Mouse (Mus musculus): ENCODE measurements around the gene Pex26. TPM values are rescaled to one million over a fixed set of nuclear protein-coding genes. Genes with fewer than 3 reads are reported as not detected.

The Pex26 gene
- polyA plus RNA-seq (2012) = 0.09 and 0.23 TPM in 2 replicates

DNA sequence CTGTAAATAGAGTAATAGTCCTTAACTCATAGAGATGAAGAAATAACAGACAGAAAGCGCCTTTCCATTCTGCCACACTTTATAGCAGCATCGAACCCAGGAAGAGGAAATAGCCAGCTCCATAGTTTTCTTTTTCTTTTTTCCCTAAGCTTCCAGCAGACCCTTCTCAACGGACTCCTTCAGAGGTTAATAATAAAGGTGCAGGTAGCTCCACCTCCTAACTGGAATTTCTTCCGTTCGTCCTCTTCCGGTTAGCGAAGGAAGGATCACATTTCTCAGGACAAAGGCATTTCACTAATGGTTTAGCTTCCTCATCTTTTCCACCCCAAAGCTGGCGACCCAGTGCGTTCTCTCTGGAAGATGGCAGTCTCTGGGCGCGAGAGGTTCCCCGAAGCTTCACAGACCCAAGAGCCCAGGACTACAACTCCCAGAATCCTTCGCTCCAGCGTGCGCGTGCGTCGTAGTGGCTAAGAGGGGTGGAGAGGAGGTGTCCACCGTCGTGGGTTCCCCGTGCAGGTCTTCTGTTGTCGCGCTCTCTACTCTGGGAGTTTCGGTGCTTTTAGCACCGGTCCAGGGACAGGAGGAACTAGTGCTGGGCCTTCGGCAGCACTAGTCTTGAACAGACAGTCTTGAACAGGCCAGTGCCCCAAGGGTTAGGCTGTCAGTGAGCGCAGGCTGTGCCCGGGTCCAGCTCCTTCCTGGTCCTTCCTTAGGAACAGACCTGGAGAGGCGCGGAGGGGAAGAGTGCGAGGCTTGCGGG lies at the start of gene Pex26:
Gene Pex26 (plus strand): TSS at position 254 of the 760 bp plus-strand sequence.
- no peak for TF ChIP-seq TAL1 (IDR thresholded peaks at IDR 0.05; ENCODE audit: low read length)
- no peak for TF ChIP-seq GATA1 (IDR thresholded peaks at IDR 0.05; ENCODE audit: low read length)
- H3K36me3 ChIP-seq (ENCODE audit: control insufficient read depth) = peaks cover 11% of the 10 kb centered on the region
- H3K27me3 ChIP-seq (ENCODE audit: control insufficient read depth) = no peaks in the 10 kb centered on the region
- peaks cover 29% of the 10 kb centered on the region for H3K4me1 ChIP-seq (ENCODE audit: control insufficient read depth)
- peak within 1 kb of the TSS; percentile 87 for H3K4me3 ChIP-seq (replicated peaks)
- H3K9me3 ChIP-seq (ENCODE audit: control insufficient read depth, low read length) = no peaks in the 10 kb centered on the region

DNA sequence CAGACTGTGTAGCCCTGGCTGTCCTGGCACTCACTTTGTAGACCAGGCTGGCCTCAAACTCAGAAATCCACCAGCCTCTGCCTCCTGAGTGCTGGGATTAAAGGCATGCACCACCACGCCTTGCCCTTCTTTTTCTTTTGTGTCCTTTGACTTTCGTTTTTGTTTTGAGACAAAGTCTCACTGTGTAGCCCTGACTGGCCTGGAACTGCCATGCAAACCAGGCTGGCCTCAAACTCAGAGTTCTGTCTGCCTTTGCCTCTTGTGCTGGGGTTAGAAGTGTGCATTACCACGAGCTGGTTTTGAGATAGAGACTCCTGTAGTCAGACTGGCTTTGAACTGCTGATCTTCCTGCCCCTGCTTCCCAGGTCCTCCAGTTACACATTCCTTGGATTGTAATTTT lies 49.2 kb upstream of the Pex26 start:
- peaks cover 65% of the 10 kb centered on the region for H3K27me3 ChIP-seq (ENCODE audit: control insufficient read depth)
- TF ChIP-seq TAL1 (IDR thresholded peaks at IDR 0.05; ENCODE audit: low read length) (no peak), GATA1 (IDR thresholded peaks at IDR 0.05; ENCODE audit: low read length) (no peak)
- H3K36me3 ChIP-seq (ENCODE audit: control insufficient read depth) = no peaks in the 10 kb centered on the region
- H3K9me3 ChIP-seq (ENCODE audit: control insufficient read depth, low read length) = no peaks in the 10 kb centered on the region; the same call in 1 of the 2 replicates
- peaks cover 21% of the 10 kb centered on the region for H3K4me1 ChIP-seq (ENCODE audit: control insufficient read depth)
- no peak overlapping the region for H3K4me3 ChIP-seq (replicated peaks)

GRCm38 (mm10) chr6:121134884-121135283 lies 48.6 kb upstream of the Pex26 start:
- H3K9me3 ChIP-seq (ENCODE audit: control insufficient read depth, low read length) = no peaks in the 10 kb centered on the region; the same call in 1 of the 2 replicates
- peaks cover 58% of the 10 kb centered on the region for H3K27me3 ChIP-seq (ENCODE audit: control insufficient read depth)
- TF ChIP-seq TAL1 (IDR thresholded peaks at IDR 0.05; ENCODE audit: low read length) = no peak
- TF ChIP-seq GATA1 (IDR thresholded peaks at IDR 0.05; ENCODE audit: low read length) = no peak
- H3K4me1 ChIP-seq (ENCODE audit: control insufficient read depth) = peaks cover 15% of the 10 kb centered on the region
- no peaks in the 10 kb centered on the region for H3K36me3 ChIP-seq (ENCODE audit: control insufficient read depth)
- no peak overlapping the region for H3K4me3 ChIP-seq (replicated peaks)

DNA sequence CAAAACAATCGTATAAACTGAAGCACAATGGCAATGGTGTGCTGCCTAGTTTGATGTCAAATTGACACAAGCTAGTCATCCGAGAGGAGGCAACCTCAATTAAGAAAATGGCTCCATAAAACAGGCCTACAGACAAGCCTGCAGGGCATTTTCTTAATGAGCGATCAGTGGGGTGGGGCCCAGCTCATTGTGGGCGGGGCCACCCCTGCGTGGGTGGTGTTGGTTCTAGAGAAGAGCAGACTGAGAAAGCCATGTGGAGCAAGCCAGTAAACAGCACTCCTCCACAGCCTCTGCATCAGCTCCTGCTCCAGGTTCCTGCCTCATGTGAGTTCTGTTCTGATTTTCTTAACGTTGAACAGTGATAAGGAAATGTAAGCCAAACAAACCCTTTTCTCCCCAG lies 46.2 kb upstream of the Pex26 start:
- Histone ChIP-seq H3K4me3 (replicated peaks) (no peak overlapping the region), H3K4me1 (ENCODE audit: control insufficient read depth) (peaks cover 5% of the 10 kb centered on the region; the same call in 1 of the 2 replicates), H3K27me3 (ENCODE audit: control insufficient read depth) (peaks cover 35% of the 10 kb centered on the region), H3K9me3 (ENCODE audit: control insufficient read depth, low read length) (no peaks in the 10 kb centered on the region), H3K36me3 (ENCODE audit: control insufficient read depth) (no peaks in the 10 kb centered on the region)
- TF ChIP-seq TAL1 (IDR thresholded peaks at IDR 0.05; ENCODE audit: low read length) (no peak), GATA1 (IDR thresholded peaks at IDR 0.05; ENCODE audit: low read length) (no peak)

- H3K27me3 ChIP-seq (ENCODE audit: control insufficient read depth) = peaks cover 25% of the 10 kb centered on the region
Observed at GRCm38 (mm10) chr6:121138338-121139040, 45.0 kb upstream of the Pex26 start.

GRCm38 (mm10) chr6:121139271-121139670 lies 44.2 kb upstream of the Pex26 start:
- Histone ChIP-seq H3K9me3 (ENCODE audit: control insufficient read depth, low read length) (no peaks in the 10 kb centered on the region), H3K4me1 (ENCODE audit: control insufficient read depth) (peaks cover 5% of the 10 kb centered on the region; the same call in 1 of the 2 replicates), H3K27me3 (ENCODE audit: control insufficient read depth) (peaks cover 18% of the 10 kb centered on the region), H3K4me3 (replicated peaks) (no peak overlapping the region), H3K36me3 (ENCODE audit: control insufficient read depth) (no peaks in the 10 kb centered on the region)
- no peak for TF ChIP-seq TAL1 (IDR thresholded peaks at IDR 0.05; ENCODE audit: low read length)
- no peak for TF ChIP-seq GATA1 (IDR thresholded peaks at IDR 0.05; ENCODE audit: low read length)

More at GRCm38 (mm10) chr6:121138338-121139040, 45.0 kb upstream of the Pex26 start:
- no peak overlapping the region for H3K4me3 ChIP-seq (replicated peaks)
- peaks cover 5% of the 10 kb centered on the region; the same call in 1 of the 2 replicates for H3K4me1 ChIP-seq (ENCODE audit: control insufficient read depth)
- H3K9me3 ChIP-seq (ENCODE audit: control insufficient read depth, low read length) = no peaks in the 10 kb centered on the region
- H3K36me3 ChIP-seq (ENCODE audit: control insufficient read depth) = no peaks in the 10 kb centered on the region
- TF ChIP-seq GATA1 (IDR thresholded peaks at IDR 0.05; ENCODE audit: low read length) = no peak
- TF ChIP-seq TAL1 (IDR thresholded peaks at IDR 0.05; ENCODE audit: low read length) = no peak

DNA sequence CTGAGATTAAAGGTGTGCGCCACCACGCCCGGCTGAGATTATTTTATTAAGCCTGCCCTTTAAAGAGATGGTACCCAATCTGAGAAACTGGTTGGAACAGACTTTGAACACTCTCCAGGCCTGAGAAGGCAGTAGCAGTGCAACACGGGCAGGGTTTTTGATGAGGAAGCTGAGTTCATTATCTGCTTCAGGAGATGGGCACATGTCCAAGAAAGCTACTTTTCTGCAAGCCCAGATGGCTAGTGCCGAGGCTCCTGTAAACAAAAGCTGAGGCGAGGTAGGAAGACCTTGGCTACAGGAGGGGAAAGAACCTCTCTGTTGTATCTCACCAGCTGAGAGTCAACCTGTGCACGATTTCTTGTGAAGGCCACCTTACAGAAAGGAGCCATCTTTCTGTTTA lies 41.2 kb upstream of the Pex26 start:
- TF ChIP-seq TAL1 (IDR thresholded peaks at IDR 0.05; ENCODE audit: low read length) (no peak), GATA1 (IDR thresholded peaks at IDR 0.05; ENCODE audit: low read length) (no peak)
- Histone ChIP-seq H3K4me3 (replicated peaks) (no peak overlapping the region), H3K9me3 (ENCODE audit: control insufficient read depth, low read length) (no peaks in the 10 kb centered on the region), H3K27me3 (ENCODE audit: control insufficient read depth) (peaks cover 3% of the 10 kb centered on the region; the same call in 1 of the 2 replicates), H3K36me3 (ENCODE audit: control insufficient read depth) (no peaks in the 10 kb centered on the region), H3K4me1 (ENCODE audit: control insufficient read depth) (peaks cover 2% of the 10 kb centered on the region; the same call in 1 of the 2 replicates)

- Histone ChIP-seq H3K27me3 (ENCODE audit: control insufficient read depth) (peaks cover 3% of the 10 kb centered on the region; the same call in 1 of the 2 replicates), H3K36me3 (ENCODE audit: control insufficient read depth) (no peaks in the 10 kb centered on the region), H3K9me3 (ENCODE audit: control insufficient read depth, low read length) (no peaks in the 10 kb centered on the region), H3K4me1 (ENCODE audit: control insufficient read depth) (no peaks in the 10 kb centered on the region), H3K4me3 (replicated peaks) (no peak overlapping the region)
- TF ChIP-seq TAL1 (IDR thresholded peaks at IDR 0.05; ENCODE audit: low read length) = no peak
- TF ChIP-seq GATA1 (IDR thresholded peaks at IDR 0.05; ENCODE audit: low read length) = no peak
Observed at GRCm38 (mm10) chr6:121143439-121143838, 40.0 kb upstream of the Pex26 start.

DNA sequence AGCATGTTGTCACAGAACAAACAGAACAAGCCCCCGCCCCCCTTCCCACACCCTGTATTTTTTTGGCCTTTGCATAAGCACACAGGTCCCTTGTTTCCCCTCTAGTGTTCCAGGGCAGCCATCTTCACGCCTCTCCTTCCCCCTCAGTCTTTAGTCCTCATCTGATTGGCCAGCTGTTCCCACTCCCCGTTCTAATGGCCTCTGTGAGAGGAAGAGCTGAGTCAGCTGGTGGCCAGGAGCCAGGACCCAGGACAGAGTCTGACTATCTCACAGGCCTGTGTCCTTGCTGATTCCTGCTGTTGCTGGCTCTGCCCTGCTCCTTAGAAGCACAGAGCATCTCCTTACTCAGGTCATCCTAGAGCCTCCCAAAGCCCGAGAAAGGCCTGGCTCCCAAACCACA lies 39.4 kb upstream of the Pex26 start:
- TF ChIP-seq GATA1 (IDR thresholded peaks at IDR 0.05; ENCODE audit: low read length) (no peak), TAL1 (IDR thresholded peaks at IDR 0.05; ENCODE audit: low read length) (no peak)
- H3K4me1 ChIP-seq (ENCODE audit: control insufficient read depth) = no peaks in the 10 kb centered on the region

More for the DNA sequence above, 39.4 kb upstream of the Pex26 start:
- H3K27me3 ChIP-seq (ENCODE audit: control insufficient read depth) = peaks cover 3% of the 10 kb centered on the region; the same call in 1 of the 2 replicates
- no peaks in the 10 kb centered on the region for H3K9me3 ChIP-seq (ENCODE audit: control insufficient read depth, low read length)
- no peaks in the 10 kb centered on the region for H3K36me3 ChIP-seq (ENCODE audit: control insufficient read depth)
- H3K4me3 ChIP-seq (replicated peaks) = no peak overlapping the region

Measured in erythroblast, embryonic 14.5 days (primary cell).